8 mouse cellular contexts compared by ENCODE assay signal in genomic region chr16:97443670-97444263, GRCm38 (mm10). TPM values are rescaled to one million over a fixed set of nuclear protein-coding genes. Genes with fewer than 3 reads are reported as not detected.
DNase-seq lines count a peak whose midpoint lies in the region; ATAC-seq lines count a peak whose summit lies in the region.

No protein-coding gene starts in this region.

- H3K27ac ChIP-seq in neural tube, embryonic 15.5 days (replicated peaks): no peak overlapping the region
- H3K27ac ChIP-seq in limb, embryonic 10.5 days: no peak overlapping the region
- no peak overlapping the region for H3K27ac ChIP-seq in neural tube, embryonic 11.5 days (ENCODE audit: low read depth, low read length)

- intact Hi-C loops in gastrocnemius, postnatal 14 days (cut with DNase I; ENCODE audit: low total_unique reads): no loop called here

- 53% methylated on average over 14 of the region's 14 CpGs for WGBS in neural tube, embryonic 15.5 days
- WGBS in limb, embryonic 10.5 days: 56% methylated on average over 14 of the region's 14 CpGs
- WGBS in neural tube, embryonic 11.5 days: 54% methylated on average over 14 of the region's 14 CpGs

- no peak overlapping the region for H3K4me2 ChIP-seq in neural tube, embryonic 15.5 days
- H3K4me2 ChIP-seq in neural tube, embryonic 11.5 days (ENCODE audit: low read depth): no peak overlapping the region

- H3K4me3 ChIP-seq in neural tube, embryonic 15.5 days (replicated peaks): no peak overlapping the region
- no peak overlapping the region for H3K4me3 ChIP-seq in limb, embryonic 10.5 days
- H3K4me3 ChIP-seq in neural tube, embryonic 11.5 days (ENCODE audit: low read depth, low read length): no peak overlapping the region

- no peaks in the 10 kb centered on the region for H3K36me3 ChIP-seq in neural tube, embryonic 15.5 days
- no peaks in the 10 kb centered on the region for H3K36me3 ChIP-seq in limb, embryonic 10.5 days
- H3K36me3 ChIP-seq in neural tube, embryonic 11.5 days (ENCODE audit: control insufficient read depth, insufficient read depth, low read length): no peaks in the 10 kb centered on the region

- no peak for ATAC-seq in neural tube, embryonic 15.5 days (ENCODE audit: low FRiP score)
- peak; percentile 80 to 82 for ATAC-seq in hematopoietic stem cell, adult 5-6 weeks (replicated peaks in 1 of 2; ENCODE audit: insufficient read depth in 1 of 2, low FRiP score in 2 of 2, low TSS enrichment in 1 of 2, low read depth in 1 of 2, poor library complexity in 2 of 2, severe bottlenecking in 2 of 2)
- no peak for ATAC-seq in neural tube, embryonic 11.5 days (ENCODE audit: insufficient read depth, low FRiP score, low TSS enrichment)

- DNase-seq in neural tube, embryonic 10.5 days (ENCODE audit: extremely low spot score, low spot score): peak; percentile 47
- DNase-seq in adipocyte (ENCODE audit: low spot score): peak; percentile 57
- peak; percentile 90 for DNase-seq in embryo, embryonic 10.5 days (ENCODE audit: low spot score)
- peak; percentile 35 for DNase-seq in limb, embryonic 10.5 days (ENCODE audit: low spot score)
- peak; percentile 41 for DNase-seq in neural tube, embryonic 11.5 days (ENCODE audit: low spot score)
- no peak for DNase-seq in gastrocnemius, postnatal 14 days

- no peaks in the 10 kb centered on the region for H3K9me3 ChIP-seq in neural tube, embryonic 15.5 days (replicated peaks)
- H3K9me3 ChIP-seq in limb, embryonic 10.5 days (replicated peaks): no peaks in the 10 kb centered on the region
- H3K9me3 ChIP-seq in neural tube, embryonic 11.5 days (ENCODE audit: control insufficient read depth, low read length): no peaks in the 10 kb centered on the region

- H3K27me3 ChIP-seq in neural tube, embryonic 15.5 days (replicated peaks): no peaks in the 10 kb centered on the region
- no peaks in the 10 kb centered on the region for H3K27me3 ChIP-seq in limb, embryonic 10.5 days (ENCODE audit: low read depth, poor library complexity, severe bottlenecking)
- H3K27me3 ChIP-seq in neural tube, embryonic 11.5 days (ENCODE audit: control insufficient read depth, insufficient read depth, low read length): no peaks in the 10 kb centered on the region

- no peaks in the 10 kb centered on the region for H3K4me1 ChIP-seq in neural tube, embryonic 15.5 days
- no peaks in the 10 kb centered on the region for H3K4me1 ChIP-seq in limb, embryonic 10.5 days
- no peaks in the 10 kb centered on the region for H3K4me1 ChIP-seq in neural tube, embryonic 11.5 days (ENCODE audit: control insufficient read depth, insufficient read depth, low read length)

- H3K9ac ChIP-seq in neural tube, embryonic 15.5 days (replicated peaks): no peak overlapping the region
- H3K9ac ChIP-seq in neural tube, embryonic 11.5 days (ENCODE audit: low read length): no peak overlapping the region

RNA-seq across cellular contexts. Expression of gene Mx1, which starts 18.9 kb away (rescaled TPM):
- 0.26 and 0.28 TPM in 2 replicates for polyA plus RNA-seq in neural tube, embryonic 15.5 days (2015; fragmentation: Nextera tagmentation; extraction: Ambion mirVana)
- 7.1 and 28.8 TPM in 2 replicates for total RNA-seq in hematopoietic stem cell, adult 5-6 weeks (2017)
- polyA plus RNA-seq in limb, embryonic 10.5 days (2016; fragmentation: Nextera tagmentation; extraction: Ambion mirVana): not detected in 2 replicates
- polyA plus RNA-seq in neural tube, embryonic 11.5 days (2014; fragmentation: Nextera tagmentation; extraction: Ambion mirVana): not detected in 2 replicates
- under 1 TPM; 0.11 to 0.45 TPM for total RNA-seq in gastrocnemius, postnatal 14 days (2021)

Comparison
In these comparisons a context has a peak if more than half of its experiments do, and no peak if none do; other contexts are left out.
1. ATAC-seq: peak in hematopoietic stem cell, adult 5-6 weeks (2 of 2); none in neural tube, embryonic 15.5 days (single experiment) and neural tube, embryonic 11.5 days (single experiment).